Mouse (Mus musculus): Measurements from ENCODE around the gene Afm. TPM values are rescaled to one million over a fixed set of nuclear protein-coding genes. Genes with fewer than 3 reads are reported as not detected.

The Afm gene
- polyA plus RNA-seq, 1 experiment: 0.70 TPM

- no peak overlapping the region for H3K9ac ChIP-seq (ENCODE audit: low read depth, poor library complexity, severe bottlenecking)
- no peak for TF ChIP-seq POLR2A (IDR thresholded peaks at IDR 0.05; ENCODE audit: insufficient read depth, low read length)
- H3K4me3 ChIP-seq (ENCODE audit: low read depth, low read length): no peak overlapping the region
- no peaks in the 10 kb centered on the region for H3K27me3 ChIP-seq (ENCODE audit: control insufficient read depth, insufficient read depth, low read length, poor library complexity, severe bottlenecking)
- H3K36me3 ChIP-seq (ENCODE audit: control insufficient read depth, insufficient read depth, low read length, poor library complexity, severe bottlenecking): no peaks in the 10 kb centered on the region
- H3K9me3 ChIP-seq (replicated peaks; ENCODE audit: control insufficient read depth, insufficient read depth, low read length, poor library complexity, severe bottlenecking): no peaks in the 10 kb centered on the region
- H3K4me1 ChIP-seq (ENCODE audit: control insufficient read depth, insufficient read depth, low read length): no peaks in the 10 kb centered on the region
- no peak overlapping the region for H3K27ac ChIP-seq (ENCODE audit: insufficient read depth, low read length)
Measured at GRCm38 (mm10) chr5:90568338-90568737, 49.6 kb downstream of the Afm start.

- Histone ChIP-seq H3K4me1 (ENCODE audit: control insufficient read depth, insufficient read depth, low read length) (no peaks in the 10 kb centered on the region), H3K36me3 (ENCODE audit: control insufficient read depth, insufficient read depth, low read length, poor library complexity, severe bottlenecking) (no peaks in the 10 kb centered on the region), H3K9ac (ENCODE audit: low read depth, poor library complexity, severe bottlenecking) (no peak overlapping the region), H3K9me3 (replicated peaks; ENCODE audit: control insufficient read depth, insufficient read depth, low read length, poor library complexity, severe bottlenecking) (no peaks in the 10 kb centered on the region), H3K27ac (ENCODE audit: insufficient read depth, low read length) (no peak overlapping the region), H3K4me3 (ENCODE audit: low read depth, low read length) (no peak overlapping the region), H3K27me3 (ENCODE audit: control insufficient read depth, insufficient read depth, low read length, poor library complexity, severe bottlenecking) (no peaks in the 10 kb centered on the region)
- TF ChIP-seq POLR2A (IDR thresholded peaks at IDR 0.05; ENCODE audit: insufficient read depth, low read length) (no peak), EP300 (IDR thresholded peaks at IDR 0.05; ENCODE audit: insufficient read depth, low read depth, low read length) (no peak), CTCF (IDR thresholded peaks at IDR 0.05; ENCODE audit: low read depth, low read length) (no peak)
Measured at GRCm38 (mm10) chr5:90571216-90571615, 52.5 kb downstream of the Afm start.

- Histone ChIP-seq H3K4me1 (ENCODE audit: control insufficient read depth, insufficient read depth, low read length) (no peaks in the 10 kb centered on the region), H3K36me3 (ENCODE audit: control insufficient read depth, insufficient read depth, low read length, poor library complexity, severe bottlenecking) (no peaks in the 10 kb centered on the region), H3K27ac (ENCODE audit: insufficient read depth, low read length) (no peak overlapping the region), H3K4me3 (ENCODE audit: low read depth, low read length) (no peak overlapping the region), H3K9me3 (replicated peaks; ENCODE audit: control insufficient read depth, insufficient read depth, low read length, poor library complexity, severe bottlenecking) (no peaks in the 10 kb centered on the region), H3K27me3 (ENCODE audit: control insufficient read depth, insufficient read depth, low read length, poor library complexity, severe bottlenecking) (no peaks in the 10 kb centered on the region), H3K9ac (ENCODE audit: low read depth, poor library complexity, severe bottlenecking) (no peak overlapping the region)
- TF ChIP-seq EP300 (IDR thresholded peaks at IDR 0.05; ENCODE audit: insufficient read depth, low read depth, low read length): no peak
- TF ChIP-seq CTCF (IDR thresholded peaks at IDR 0.05; ENCODE audit: low read depth, low read length): no peak
- no peak for TF ChIP-seq POLR2A (IDR thresholded peaks at IDR 0.05; ENCODE audit: insufficient read depth, low read length)
Measured at GRCm38 (mm10) chr5:90577751-90578150, 59.0 kb downstream of the Afm start.

DNA sequence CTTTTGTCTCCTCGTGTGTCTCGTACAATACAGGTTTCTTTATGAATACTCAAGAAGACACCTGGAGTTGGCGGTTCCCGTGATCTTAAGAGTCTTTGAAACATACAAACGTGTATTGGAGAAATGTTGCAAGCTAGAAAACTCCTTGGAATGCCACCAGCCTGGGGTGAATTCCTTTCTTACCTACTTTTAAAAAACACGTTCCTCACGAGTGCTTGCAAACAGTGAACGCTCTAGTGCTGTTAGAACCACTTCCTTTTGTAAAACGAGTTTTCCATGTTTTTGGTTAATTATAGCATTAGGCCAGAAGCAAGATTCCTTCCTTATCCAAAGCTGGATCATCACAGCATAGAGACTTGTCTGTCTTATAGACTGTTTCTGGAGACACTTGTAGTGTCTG is 60.8 kb downstream of the Afm start:
- Histone ChIP-seq H3K27ac (ENCODE audit: insufficient read depth, low read length) (no peak overlapping the region), H3K9me3 (replicated peaks; ENCODE audit: control insufficient read depth, insufficient read depth, low read length, poor library complexity, severe bottlenecking) (no peaks in the 10 kb centered on the region), H3K4me3 (ENCODE audit: low read depth, low read length) (no peak overlapping the region), H3K9ac (ENCODE audit: low read depth, poor library complexity, severe bottlenecking) (no peak overlapping the region), H3K36me3 (ENCODE audit: control insufficient read depth, insufficient read depth, low read length, poor library complexity, severe bottlenecking) (no peaks in the 10 kb centered on the region), H3K27me3 (ENCODE audit: control insufficient read depth, insufficient read depth, low read length, poor library complexity, severe bottlenecking) (no peaks in the 10 kb centered on the region; the same call in none of the 2 replicates), H3K4me1 (ENCODE audit: control insufficient read depth, insufficient read depth, low read length) (no peaks in the 10 kb centered on the region)
- TF ChIP-seq POLR2A (IDR thresholded peaks at IDR 0.05; ENCODE audit: insufficient read depth, low read length) (no peak), CTCF (IDR thresholded peaks at IDR 0.05; ENCODE audit: low read depth, low read length) (no peak), EP300 (IDR thresholded peaks at IDR 0.05; ENCODE audit: insufficient read depth, low read depth, low read length) (no peak)

DNA sequence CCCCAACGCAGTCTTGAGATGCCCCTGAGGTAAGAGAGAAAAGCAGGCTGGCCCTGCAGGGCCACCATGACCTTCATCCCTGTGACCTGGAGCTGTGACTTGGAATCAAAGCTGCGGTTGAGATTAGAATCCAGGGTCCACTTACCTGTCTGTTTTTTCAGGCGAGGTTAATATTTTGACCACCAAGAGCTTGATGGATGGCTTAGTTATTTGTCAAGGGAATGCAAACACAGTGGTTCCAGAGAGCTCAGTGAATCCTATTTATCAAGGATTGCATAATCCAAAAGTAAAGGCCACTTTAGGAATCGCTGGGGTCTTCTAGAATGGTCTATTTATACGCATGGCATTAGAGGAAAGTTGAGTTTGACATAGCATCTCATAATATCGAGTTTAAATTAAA is 63.4 kb downstream of the Afm start:
- no peak for TF ChIP-seq POLR2A (IDR thresholded peaks at IDR 0.05; ENCODE audit: insufficient read depth, low read length)
- TF ChIP-seq EP300 (IDR thresholded peaks at IDR 0.05; ENCODE audit: insufficient read depth, low read depth, low read length): no peak
- TF ChIP-seq CTCF (IDR thresholded peaks at IDR 0.05; ENCODE audit: low read depth, low read length): no peak

DNA sequence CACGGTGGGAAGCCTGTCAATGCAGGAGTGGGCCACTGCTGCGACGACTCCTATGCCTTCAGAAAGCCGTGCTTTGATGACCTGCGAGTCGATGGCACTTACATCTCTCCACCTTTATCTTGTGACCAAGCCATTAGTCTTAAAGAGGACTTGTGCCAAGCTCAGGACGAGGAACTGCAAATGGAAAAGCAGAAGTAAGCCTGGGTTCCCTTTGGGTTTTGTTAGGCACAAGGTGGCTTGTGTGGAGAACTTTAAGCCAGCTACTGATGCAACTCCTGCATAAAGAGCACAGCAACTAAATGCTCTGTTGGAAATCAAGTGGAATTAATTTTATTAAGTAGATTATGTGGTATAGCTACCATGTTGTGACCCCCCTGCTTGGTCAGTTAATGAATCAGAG is 66.1 kb downstream of the Afm start:
- no peak overlapping the region for H3K4me3 ChIP-seq (ENCODE audit: low read depth, low read length)
- TF ChIP-seq CTCF (IDR thresholded peaks at IDR 0.05; ENCODE audit: low read depth, low read length) (no peak), EP300 (IDR thresholded peaks at IDR 0.05; ENCODE audit: insufficient read depth, low read depth, low read length) (no peak), POLR2A (IDR thresholded peaks at IDR 0.05; ENCODE audit: insufficient read depth, low read length) (no peak)
- no peak overlapping the region for H3K27ac ChIP-seq (ENCODE audit: insufficient read depth, low read length)
- no peaks in the 10 kb centered on the region; the same call in none of the 2 replicates for H3K27me3 ChIP-seq (ENCODE audit: control insufficient read depth, insufficient read depth, low read length, poor library complexity, severe bottlenecking)
- H3K9ac ChIP-seq (ENCODE audit: low read depth, poor library complexity, severe bottlenecking): no peak overlapping the region
- no peaks in the 10 kb centered on the region for H3K36me3 ChIP-seq (ENCODE audit: control insufficient read depth, insufficient read depth, low read length, poor library complexity, severe bottlenecking)
- H3K9me3 ChIP-seq (replicated peaks; ENCODE audit: control insufficient read depth, insufficient read depth, low read length, poor library complexity, severe bottlenecking): no peaks in the 10 kb centered on the region
- no peaks in the 10 kb centered on the region for H3K4me1 ChIP-seq (ENCODE audit: control insufficient read depth, insufficient read depth, low read length)

More for the DNA sequence above, 63.4 kb downstream of the Afm start:
- Histone ChIP-seq H3K9me3 (replicated peaks; ENCODE audit: control insufficient read depth, insufficient read depth, low read length, poor library complexity, severe bottlenecking) (no peaks in the 10 kb centered on the region), H3K9ac (ENCODE audit: low read depth, poor library complexity, severe bottlenecking) (no peak overlapping the region), H3K27me3 (ENCODE audit: control insufficient read depth, insufficient read depth, low read length, poor library complexity, severe bottlenecking) (no peaks in the 10 kb centered on the region; the same call in none of the 2 replicates), H3K36me3 (ENCODE audit: control insufficient read depth, insufficient read depth, low read length, poor library complexity, severe bottlenecking) (no peaks in the 10 kb centered on the region), H3K4me1 (ENCODE audit: control insufficient read depth, insufficient read depth, low read length) (no peaks in the 10 kb centered on the region), H3K27ac (ENCODE audit: insufficient read depth, low read length) (no peak overlapping the region), H3K4me3 (ENCODE audit: low read depth, low read length) (no peak overlapping the region)
